Comparison of ENCODE assay signal across 22 mouse cellular contexts in the genomic region with DNA sequence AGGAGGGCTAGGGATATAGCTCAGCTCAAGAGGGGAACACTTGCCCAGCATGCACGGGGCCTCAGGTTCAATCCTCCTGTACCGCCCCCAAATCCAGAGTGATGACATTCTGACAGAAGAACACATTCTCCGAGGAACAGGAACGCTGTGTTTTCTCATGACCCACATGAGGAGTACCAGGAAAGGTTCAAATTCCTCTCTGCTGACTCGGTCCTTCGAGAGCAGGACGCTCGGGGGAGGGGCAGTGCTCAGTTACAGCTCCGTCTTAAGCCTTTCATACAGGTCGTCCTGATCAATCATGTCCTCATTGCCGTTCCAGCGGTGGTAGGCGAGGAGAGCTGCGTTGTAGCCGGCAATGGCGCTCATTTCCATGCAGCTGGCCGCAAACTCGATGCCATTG. TPM values are rescaled to one million over a fixed set of nuclear protein-coding genes. Genes with fewer than 3 reads are reported as not detected.
DNase-seq lines count a peak whose midpoint lies in the region; ATAC-seq and TF ChIP-seq lines count a peak whose summit lies in the region.
"Had no signal": no experiment of that assay in that cellular context is flagged by ENCODE, and none has a peak within 500 bp of the region (broad histone marks: within the 10 kb centered on the region; RNA-seq: fewer than 3 reads in every experiment).

No protein-coding gene starts in this region.

- H3K27ac ChIP-seq in kidney, embryonic 14.5 days (ENCODE audit: low read depth, low read length) = no peak overlapping the region; the same call in 1 of the 2 replicates
- H3K27ac ChIP-seq in ES-E14 (ENCODE audit: insufficient read depth, low read depth, low read length, poor library complexity, severe bottlenecking) = no peak overlapping the region
- H3K27ac ChIP-seq: embryonic facial prominence, embryonic 13.5 days; forebrain, embryonic 12.5 days; heart, embryonic 13.5 days; hindbrain, embryonic 13.5 days had no signal

- no peak overlapping the region for H3K9ac ChIP-seq in kidney, embryonic 14.5 days (ENCODE audit: low read depth, low read length)
- peak overlapping the region; percentile 42; the same call in 1 of the 2 replicates for H3K9ac ChIP-seq in ES-E14 (ENCODE audit: insufficient read depth, low read depth, low read length, poor library complexity, severe bottlenecking)
- H3K9ac ChIP-seq: embryonic facial prominence, embryonic 13.5 days; forebrain, embryonic 12.5 days; heart, embryonic 13.5 days; hindbrain, embryonic 13.5 days had no signal

- no peaks in the 10 kb centered on the region for H3K4me1 ChIP-seq in kidney, embryonic 14.5 days (ENCODE audit: control insufficient read depth, insufficient read depth, low read length)
- H3K4me1 ChIP-seq in ES-E14 (ENCODE audit: control insufficient read depth in 2 of 2, insufficient read depth in 2 of 2, low read length in 2 of 2, poor library complexity in 1 of 2) = peaks cover 0 to 1% of the 10 kb centered on the region in 2 experiments; a peak in 3 of 4 replicates
- H3K4me1 ChIP-seq: embryonic facial prominence, embryonic 13.5 days; forebrain, embryonic 12.5 days; heart, embryonic 13.5 days had no signal

- H3K9me3 ChIP-seq in kidney, embryonic 14.5 days (ENCODE audit: control insufficient read depth, low read length) = no peaks in the 10 kb centered on the region
- no peaks in the 10 kb centered on the region for H3K9me3 ChIP-seq in ES-E14 (ENCODE audit: control insufficient read depth, insufficient read depth, low read depth, low read length)
- H3K9me3 ChIP-seq: embryonic facial prominence, embryonic 13.5 days; forebrain, embryonic 12.5 days; G1E; heart, embryonic 13.5 days; hindbrain, embryonic 13.5 days had no signal

- in situ Hi-C loops in ES-E14 (cut with MboI; ENCODE audit: low sequenced_read_pairs in 2 of 2, unreplicated experiment in 2 of 2) = no loop called here

- H3K4me3 ChIP-seq in kidney, embryonic 14.5 days (ENCODE audit: low read length) = no peak overlapping the region
- no peak overlapping the region for H3K4me3 ChIP-seq in ES-E14 (ENCODE audit: insufficient read depth in 1 of 2, low read depth in 1 of 2, low read length in 2 of 2, poor library complexity in 1 of 2, severe bottlenecking in 1 of 2)
- H3K4me3 ChIP-seq: embryonic facial prominence, embryonic 13.5 days; forebrain, embryonic 12.5 days; heart, embryonic 13.5 days; hindbrain, embryonic 13.5 days had no signal

- ATAC-seq in kidney, embryonic 14.5 days (ENCODE audit: low FRiP score, low TSS enrichment) = no peak
- ATAC-seq: forebrain, embryonic 16.5 days had no signal

- no peaks in the 10 kb centered on the region for H3K27me3 ChIP-seq in kidney, embryonic 14.5 days (ENCODE audit: control insufficient read depth, insufficient read depth, low read length)
- H3K27me3 ChIP-seq: embryonic facial prominence, embryonic 13.5 days; forebrain, embryonic 12.5 days; heart, embryonic 13.5 days; hindbrain, embryonic 13.5 days had no signal

- peak; percentile 45 for DNase-seq in kidney, adult 18-20 months
- DNase-seq in ES-E14 (ENCODE audit: low read depth, low spot score) = no peak
- DNase-seq in R1 (ENCODE audit: low read depth, low spot score) = peak; percentile 28
- DNase-seq in kidney, postnatal 10 days = peak; percentile 34
- no peak for DNase-seq in embryo, embryonic 9.5 days (ENCODE audit: extremely low spot score)
- no peak for DNase-seq in cerebellum, postnatal 10 days
- no peak for DNase-seq in frontal cortex, postnatal 36 days (ENCODE audit: low spot score in 2 of 2)
- DNase-seq: adrenal gland, postnatal 10 days; cerebellum, adult 11 months; cerebellum, adult 8-10 months; cerebellum, postnatal 25 days; gastrocnemius, postnatal 14 days had no signal

- H3K36me3 ChIP-seq in kidney, embryonic 14.5 days (ENCODE audit: control insufficient read depth, insufficient read depth, low read length) = peaks cover 60% of the 10 kb centered on the region
- peaks cover 27% of the 10 kb centered on the region for H3K36me3 ChIP-seq in ES-E14 (ENCODE audit: control insufficient read depth, insufficient read depth, low read length, poor library complexity, severe bottlenecking)

- 80% methylated on average over 18 of the region's 18 CpGs for WGBS in kidney, embryonic 14.5 days

- H3K4me2 ChIP-seq in kidney, embryonic 14.5 days (replicated peaks; ENCODE audit: low read depth, low read length) = no peak overlapping the region
- H3K4me2 ChIP-seq: embryonic facial prominence, embryonic 13.5 days; forebrain, embryonic 12.5 days; heart, embryonic 13.5 days; hindbrain, embryonic 13.5 days had no signal

TF ChIP-seq in ES-E14, 5 proteins besides CTCF, POLR2A, EP300 and RAD21:
- TF ChIP-seq ZC3H11A (IDR thresholded peaks at IDR 0.05; ENCODE audit: borderline replicate concordance, low read depth, low read length) (no peak), HCFC1 (IDR thresholded peaks at IDR 0.05; ENCODE audit: borderline replicate concordance, insufficient read depth, low read length) (no peak), ZNF384 (IDR thresholded peaks at IDR 0.05; ENCODE audit: low read depth, low read length) (no peak), CHD2 (IDR thresholded peaks at IDR 0.05; ENCODE audit: low read depth, low read length) (no peak), MAFK (IDR thresholded peaks at IDR 0.05; ENCODE audit: insufficient read depth, low read depth, low read length) (no peak)

RNA-seq across cellular contexts. Expression of a gene that starts 8.5 kb away (rescaled TPM):
- polyA plus RNA-seq in kidney, embryonic 14.5 days (2014; fragmentation: Nextera tagmentation; extraction: Ambion mirVana) = 40.9 and 96.4 TPM in 2 replicates
- 41.5 and 58.5 TPM in 2 replicates for total RNA-seq in ES-E14 (2012; rRNA removed)

RNA-seq across cellular contexts. Expression of a gene that starts 15.6 kb away (rescaled TPM):
- polyA plus RNA-seq in kidney, embryonic 14.5 days (2014; fragmentation: Nextera tagmentation; extraction: Ambion mirVana) = 187 and 236 TPM in 2 replicates
- total RNA-seq in ES-E14 (2012; rRNA removed) = 46.1 and 70.9 TPM in 2 replicates

RNA-seq across cellular contexts. Expression of a gene that starts 17.4 kb away (rescaled TPM):
- 814 and 1,116 TPM in 2 replicates for polyA plus RNA-seq in kidney, embryonic 14.5 days (2014; fragmentation: Nextera tagmentation; extraction: Ambion mirVana)
- total RNA-seq in ES-E14 (2012; rRNA removed) = 672 and 786 TPM in 2 replicates

RNA-seq across cellular contexts. Expression of a gene that starts 23.0 kb away (rescaled TPM):
- 154 and 156 TPM in 2 replicates for polyA plus RNA-seq in kidney, embryonic 14.5 days (2014; fragmentation: Nextera tagmentation; extraction: Ambion mirVana)
- 100 and 116 TPM in 2 replicates for total RNA-seq in ES-E14 (2012; rRNA removed)

RNA-seq across cellular contexts. Expression of a gene that starts 38.0 kb away (rescaled TPM):
- not detected in 2 replicates for polyA plus RNA-seq in kidney, embryonic 14.5 days (2014; fragmentation: Nextera tagmentation; extraction: Ambion mirVana)
- 0.31 and 3.3 TPM in 2 replicates for total RNA-seq in ES-E14 (2012; rRNA removed)
- total RNA-seq: gastrocnemius, adult 18-20 months; hematopoietic stem cell, adult 5-6 weeks had no signal
- polyA plus RNA-seq: embryonic facial prominence, embryonic 13.5 days; forebrain, embryonic 12.5 days; forebrain, embryonic 16.5 days; heart, embryonic 13.5 days; heart, postnatal 0 days; hindbrain, embryonic 13.5 days had no signal

Comparison
In these comparisons a context has a peak if more than half of its experiments do, and no peak if none do; other contexts are left out.
1. DNase-seq: peak in kidney, adult 18-20 months (single experiment), R1 (single experiment) and kidney, postnatal 10 days (single experiment); none in ES-E14 (single experiment), embryo, embryonic 9.5 days (single experiment), cerebellum, postnatal 10 days (0 of 2) and frontal cortex, postnatal 36 days (0 of 2).